27 mouse cellular contexts compared by ENCODE assay signal in the genomic region with DNA sequence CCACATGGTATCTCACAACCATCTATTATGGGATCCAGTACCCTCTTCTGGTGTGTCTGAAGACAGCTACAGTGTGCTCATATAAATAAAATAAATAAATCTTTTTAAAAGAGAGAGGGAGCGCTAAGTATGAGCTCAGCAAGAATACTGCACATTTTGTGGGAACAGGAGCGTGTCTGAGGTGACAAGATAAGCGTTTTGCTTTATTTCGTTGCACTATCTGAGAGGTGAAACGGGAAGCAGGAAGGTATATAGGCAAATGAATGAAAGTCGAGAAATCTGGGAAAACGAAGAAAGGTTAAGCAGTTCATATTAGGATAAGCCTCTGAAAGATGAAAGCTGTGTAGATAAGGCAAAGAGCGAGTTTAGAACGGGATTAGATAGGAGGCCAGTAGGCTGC.
"Had no signal": no experiment of that assay in that cellular context is flagged by ENCODE, and none has a peak within 500 bp of the region (broad histone marks: within the 10 kb centered on the region; RNA-seq: fewer than 3 reads in every experiment).

No protein-coding gene starts in this region.

- H3K4me2 ChIP-seq: embryonic facial prominence, embryonic 12.5 days; embryonic facial prominence, embryonic 13.5 days; embryonic facial prominence, embryonic 15.5 days; forebrain, embryonic 12.5 days; forebrain, embryonic 13.5 days; forebrain, embryonic 15.5 days had no signal

- H3K4me3 ChIP-seq: embryonic facial prominence, embryonic 10.5 days; embryonic facial prominence, embryonic 12.5 days; embryonic facial prominence, embryonic 13.5 days; embryonic facial prominence, embryonic 15.5 days; erythroblast, embryonic 14.5 days; forebrain, embryonic 10.5 days; forebrain, embryonic 12.5 days; forebrain, embryonic 13.5 days; forebrain, embryonic 15.5 days; gastrocnemius, adult 2 months; heart, adult 2 months had no signal

- H3K9ac ChIP-seq: embryonic facial prominence, embryonic 12.5 days; embryonic facial prominence, embryonic 13.5 days; embryonic facial prominence, embryonic 15.5 days; forebrain, embryonic 12.5 days; forebrain, embryonic 13.5 days; forebrain, embryonic 15.5 days; forebrain, postnatal 0 days had no signal

- H3K27ac ChIP-seq: embryonic facial prominence, embryonic 10.5 days; embryonic facial prominence, embryonic 12.5 days; embryonic facial prominence, embryonic 13.5 days; embryonic facial prominence, embryonic 15.5 days; forebrain, embryonic 10.5 days; forebrain, embryonic 12.5 days; forebrain, embryonic 13.5 days; forebrain, embryonic 15.5 days; gastrocnemius, adult 2 months; heart, adult 2 months had no signal

- H3K36me3 ChIP-seq: embryonic facial prominence, embryonic 10.5 days; embryonic facial prominence, embryonic 12.5 days; embryonic facial prominence, embryonic 13.5 days; embryonic facial prominence, embryonic 15.5 days; forebrain, embryonic 10.5 days; forebrain, embryonic 12.5 days; forebrain, embryonic 15.5 days had no signal

- ATAC-seq: forebrain, embryonic 13.5 days; forebrain, embryonic 14.5 days; forebrain, embryonic 15.5 days; forebrain, embryonic 16.5 days; forebrain, postnatal 0 days had no signal

- H3K27me3 ChIP-seq: embryonic facial prominence, embryonic 12.5 days; embryonic facial prominence, embryonic 15.5 days; forebrain, embryonic 13.5 days; forebrain, embryonic 15.5 days had no signal

- H3K9me3 ChIP-seq: embryonic facial prominence, embryonic 10.5 days; embryonic facial prominence, embryonic 12.5 days; embryonic facial prominence, embryonic 13.5 days; embryonic facial prominence, embryonic 15.5 days; forebrain, embryonic 12.5 days; forebrain, embryonic 13.5 days; forebrain, embryonic 15.5 days had no signal

- DNase-seq: cerebellum, adult 8-10 months; cerebellum, adult 9-10 months; cerebellum, adult 9-11 months; cerebellum, postnatal 10 days; cerebellum, postnatal 14 days; cerebellum, postnatal 25 days; cerebellum, postnatal 36 days; embryo, embryonic 11 days; forebrain, postnatal 0 days; gastrocnemius, adult 2 months; gastrocnemius, postnatal 10 days; gastrocnemius, postnatal 14 days; gastrocnemius, postnatal 25 days; gastrocnemius, postnatal 36 days; heart, adult 18-20 months; heart, adult 2 months had no signal
